Mouse (Mus musculus): Measurements from ENCODE around the gene Gm3336.

GRCm38 (mm10) chr8:70757523-70758307, 39.4 kb downstream of the Gm3336 start:
- no peak for TF ChIP-seq POLR2A (IDR thresholded peaks at IDR 0.05; ENCODE audit: borderline replicate concordance, low read depth, low read length)
- TF ChIP-seq CTCF (IDR thresholded peaks at IDR 0.05; ENCODE audit: low read depth, low read length), result no peak
